Mouse (Mus musculus) G1E (cell line): Measurements from ENCODE around the gene Tmem45a2.

Experiments
- CTCF ChIP-seq: IDR thresholded peaks from 2 replicates; pipeline ENCODE4 v1.5.1; 2012; ENCODE audit warnings: low read depth, low read length, inconsistent platforms, mixed read lengths
- GATA1 ChIP-seq: IDR thresholded peaks from 2 replicates; pipeline ENCODE4 v1.6.1; 2012; ENCODE audit warnings: borderline replicate concordance, low read length, inconsistent platforms, mixed read lengths
- POLR2AphosphoS5 ChIP-seq: IDR thresholded peaks from 2 replicates; pipeline ENCODE4 v1.6.1; 2012; ENCODE audit warnings: low read depth, low read length, inconsistent platforms; ENCODE audit not compliant: insufficient replicate concordance

DNA sequence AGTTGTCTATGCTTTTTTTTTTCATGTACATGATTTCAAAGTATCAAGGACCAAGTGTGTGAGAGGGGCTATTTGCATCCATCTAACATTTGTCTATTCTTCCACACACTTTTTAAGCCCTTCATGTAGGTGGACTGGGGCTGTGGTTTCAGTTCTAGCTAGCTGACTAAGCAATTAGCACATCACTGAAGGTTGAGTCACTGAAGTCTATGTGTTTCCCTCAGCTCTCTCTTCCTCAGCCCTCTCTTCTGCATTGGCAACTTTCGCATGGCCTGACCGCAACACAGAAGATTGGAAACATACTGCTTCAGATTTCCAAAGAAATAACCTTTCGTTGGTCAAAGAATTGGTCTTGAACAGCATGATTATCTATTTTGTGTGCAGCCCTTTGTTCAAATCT lies 21.2 kb downstream of the Tmem45a2 start:
- TF ChIP-seq CTCF (no peak), POLR2AphosphoS5 (no peak), GATA1 (no peak)
